Mouse (Mus musculus) kidney, adult 2 months (tissue): Measurements from ENCODE around the gene Fosb. TPM values are rescaled to one million over a fixed set of nuclear protein-coding genes. Genes with fewer than 3 reads are reported as not detected.

Experiments
- DNase-seq: peaks from one replicate; pipeline ENCODE4 v3.0.0; 2021
- H3K27ac ChIP-seq: fragments of 200-500 bp; 2 replicates; pipeline ENCODE4 v1.5.1; 2012; ENCODE audit warnings: low read depth, low read length, control low read depth, inconsistent platforms; ENCODE audit not compliant: insufficient read depth
- H3K27me3 ChIP-seq: fragments of 200-500 bp; replicated peaks from 2 replicates; pipeline ENCODE4 v1.6.1; 2012; ENCODE audit warnings: mild to moderate bottlenecking, moderate library complexity, low read length, inconsistent platforms; ENCODE audit not compliant: control insufficient read depth, insufficient read depth
- H3K36me3 ChIP-seq: fragments of 200-500 bp; 2 replicates; pipeline ENCODE4 v1.6.1; 2012; ENCODE audit warnings: mild to moderate bottlenecking, moderate library complexity, low read length, inconsistent platforms; ENCODE audit not compliant: control insufficient read depth, insufficient read depth
- H3K4me1 ChIP-seq: fragments of 200-500 bp; 2 replicates; pipeline ENCODE4 v1.6.1; 2011; ENCODE audit warnings: low read length; ENCODE audit not compliant: control insufficient read depth, insufficient read depth
- H3K4me3 ChIP-seq: fragments of 200-500 bp; 2 replicates; pipeline ENCODE4 v1.5.1; 2011; ENCODE audit warnings: mild to moderate bottlenecking, low read depth, low read length, control low read depth; ENCODE audit not compliant: insufficient read depth
- CTCF ChIP-seq: fragments of 200-500 bp; conservative IDR thresholded peaks from 2 replicates; pipeline ENCODE4 v1.5.1; 2011; ENCODE audit warnings: low read depth, mild to moderate bottlenecking, control low read depth, low read length, moderate library complexity, mixed read lengths; ENCODE audit not compliant: insufficient read depth, insufficient read length
- POLR2A ChIP-seq: fragments of 200-500 bp; IDR thresholded peaks from one replicate; pipeline ENCODE4 v1.6.1; 2011; ENCODE audit warnings: low read depth, low read length, control low read depth
- whole genome bisulfite sequencing: fragments of 180-500 bp; shearing (Covaris S2); methylation state at CpG from one replicate; pipeline ENCODE4 v1.1.7; 2018; 5-methylcytosine and 5-hydroxymethylcytosine counted together
- polyA plus RNA-seq: library from polyadenylated mRNA; depleted of rRNA; stranded (reverse); fragments of >200 nt; gene quantifications from 2 replicates; pipeline ENCODE4 v1.2.3, GENCODE M21; 2012

Gene Fosb
- polyA plus RNA-seq, 1 experiment, result 0.17 TPM

DNA sequence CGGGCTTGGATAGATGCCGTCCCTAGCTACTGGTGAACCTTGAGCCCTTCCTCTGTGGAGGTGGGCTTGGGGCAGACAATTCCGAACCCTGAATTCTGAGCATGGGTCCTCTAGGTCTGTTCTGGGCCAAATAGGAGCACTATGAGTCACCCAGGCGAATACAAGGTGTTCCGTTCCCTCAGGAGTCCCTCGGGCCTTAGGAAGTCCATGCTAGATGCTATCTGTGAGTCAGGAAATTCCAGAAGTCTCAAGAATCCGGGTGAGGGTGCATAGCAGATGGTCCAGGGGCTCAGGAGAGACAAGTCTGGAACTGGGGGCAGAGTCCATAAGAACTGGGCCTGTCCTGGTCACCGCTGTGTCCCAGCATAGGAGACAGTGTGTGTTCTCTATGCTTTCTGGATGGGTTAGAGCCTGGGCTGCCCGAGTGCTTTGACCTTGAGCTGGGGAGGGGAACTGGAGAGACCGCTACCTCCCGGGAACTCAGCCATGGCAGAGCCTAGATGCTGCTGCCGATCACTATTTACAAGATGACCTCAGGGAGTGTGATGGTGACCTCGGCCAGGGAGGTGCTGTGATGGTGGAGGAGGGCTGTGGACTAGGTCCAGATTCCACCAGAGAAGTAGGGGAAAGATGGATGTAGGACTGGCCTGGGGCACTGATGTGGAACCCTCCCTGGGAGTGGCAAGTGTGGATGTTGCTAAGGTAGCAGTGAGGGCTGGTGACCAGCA lies 39.5 kb upstream of the Fosb start:
- H3K4me3 ChIP-seq, result no peak overlapping the region
- 45% methylated on average over 13 of the region's 13 CpGs for WGBS
- peaks cover 2% of the 10 kb centered on the region; the same call in 1 of the 2 replicates for H3K4me1 ChIP-seq
- peak; percentile 38 for DNase-seq
- H3K36me3 ChIP-seq, result no peaks in the 10 kb centered on the region
- no peak for TF ChIP-seq POLR2A
- TF ChIP-seq CTCF, result no peak
- peak overlapping the region; percentile 48 for H3K27ac ChIP-seq
- no peaks in the 10 kb centered on the region for H3K27me3 ChIP-seq

DNA sequence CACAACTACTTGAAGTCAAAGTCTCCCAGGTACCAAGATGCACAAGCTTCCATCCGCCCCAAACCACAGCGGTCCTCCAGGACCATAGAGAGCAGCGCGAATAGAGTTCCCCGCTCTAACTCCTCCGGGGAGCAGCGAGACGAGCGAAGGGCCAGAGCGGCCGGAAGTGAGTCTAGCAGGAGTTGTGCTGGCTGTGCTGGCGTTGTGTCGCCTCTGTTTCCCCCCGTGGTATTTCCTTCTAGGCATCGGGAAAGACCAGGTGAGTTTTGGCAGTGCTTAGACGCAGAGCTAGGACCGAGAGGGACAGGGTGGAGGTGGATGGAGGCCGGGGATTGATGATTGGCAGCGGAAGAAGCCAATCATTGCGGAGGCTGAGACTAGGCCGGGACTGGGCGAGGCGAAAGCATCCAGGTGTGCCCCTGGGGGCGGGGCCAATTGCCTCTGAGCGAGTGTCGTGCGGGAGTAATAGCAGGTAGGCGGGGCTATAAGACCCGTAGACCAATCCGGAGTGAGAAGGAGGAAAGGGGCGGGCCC lies 35.2 kb upstream of the Fosb start:
- peak; percentile 99 for DNase-seq
- H3K4me3 ChIP-seq, result peak overlapping the region; percentile 79
- peak overlapping the region; percentile 84 for H3K27ac ChIP-seq
- peaks cover 8% of the 10 kb centered on the region; the same call in 1 of the 2 replicates for H3K4me1 ChIP-seq
- no peaks in the 10 kb centered on the region for H3K27me3 ChIP-seq
- under 1% methylated on average over 31 of the region's 31 CpGs for WGBS
- TF ChIP-seq CTCF (no peak), POLR2A (peak; percentile 5)
- no peaks in the 10 kb centered on the region for H3K36me3 ChIP-seq

- Histone ChIP-seq H3K4me1 (peaks cover 8% of the 10 kb centered on the region; the same call in 1 of the 2 replicates), H3K36me3 (no peaks in the 10 kb centered on the region), H3K27ac (peak within 1 kb of the TSS; percentile 84), H3K4me3 (peak within 1 kb of the TSS; percentile 79), H3K27me3 (no peaks in the 10 kb centered on the region)
- TF ChIP-seq POLR2A (no peak), CTCF (no peak)
- DNase-seq, result no peak
- WGBS, result 14% methylated on average over 12 of the region's 12 CpGs
Measured at GRCm38 (mm10) chr7:19344237-19344847, 34.5 kb upstream of the Fosb start, which contains the start of gene Ercc1. Ercc1 (plus strand) TSS chr7:19344778.

- H3K4me3 ChIP-seq, result no peak overlapping the region
- TF ChIP-seq CTCF, result peak; percentile 97
- TF ChIP-seq POLR2A, result no peak
- under 1% methylated on average over 11 of the region's 11 CpGs for WGBS
- H3K36me3 ChIP-seq, result no peaks in the 10 kb centered on the region
- no peak overlapping the region for H3K27ac ChIP-seq
- H3K27me3 ChIP-seq, result no peaks in the 10 kb centered on the region
- peak; percentile 81 for DNase-seq
- peaks cover 8% of the 10 kb centered on the region; the same call in 1 of the 2 replicates for H3K4me1 ChIP-seq
Measured at GRCm38 (mm10) chr7:19343210-19343808, 33.5 kb upstream of the Fosb start.

GRCm38 (mm10) chr7:19342481-19343027 lies 32.7 kb upstream of the Fosb start:
- Histone ChIP-seq H3K36me3 (no peaks in the 10 kb centered on the region), H3K4me1 (peaks cover 8% of the 10 kb centered on the region; the same call in 1 of the 2 replicates), H3K27me3 (no peaks in the 10 kb centered on the region), H3K27ac (no peak overlapping the region), H3K4me3 (peak overlapping the region; percentile 34)
- peak; percentile 91 for TF ChIP-seq CTCF
- TF ChIP-seq POLR2A, result no peak
- under 1% methylated on average over 27 of the region's 27 CpGs for WGBS
- peak; percentile 88 for DNase-seq

DNA sequence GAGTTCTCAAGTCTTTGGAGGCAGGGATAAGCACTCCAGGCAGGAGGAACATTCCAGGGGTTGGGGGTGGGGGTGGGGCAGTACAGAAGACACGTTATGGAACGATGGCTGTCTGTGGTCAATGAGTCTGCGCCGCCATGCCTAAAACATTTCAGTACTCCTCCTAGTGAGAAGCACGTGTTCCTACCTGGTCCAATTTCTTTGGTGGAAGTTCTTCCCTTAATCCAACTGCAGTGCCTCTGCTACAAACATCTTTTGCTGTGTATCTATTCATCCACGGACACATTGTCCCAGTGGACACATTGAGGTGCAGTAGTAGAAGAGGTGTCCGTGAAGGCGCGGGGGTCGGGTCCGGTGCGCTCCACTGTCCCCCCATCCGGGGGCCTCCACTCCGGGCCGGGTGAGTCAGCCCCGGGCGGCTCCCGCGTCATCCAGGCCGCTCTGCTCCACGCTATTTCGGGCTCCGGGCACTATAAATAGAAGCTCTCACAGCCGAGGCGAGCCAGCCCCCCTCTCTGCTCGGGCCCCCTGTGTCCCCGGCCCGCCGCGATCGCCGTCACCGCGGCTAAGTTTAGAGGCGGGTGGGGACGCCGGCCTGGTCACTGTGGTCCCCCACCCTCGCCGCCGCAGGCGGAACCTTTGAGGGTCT lies 32.0 kb upstream of the Fosb start:
- Histone ChIP-seq H3K27me3 (no peaks in the 10 kb centered on the region), H3K4me3 (peak overlapping the region; percentile 34; the same call in 1 of the 2 replicates), H3K4me1 (peaks cover 8% of the 10 kb centered on the region; the same call in 1 of the 2 replicates), H3K27ac (no peak overlapping the region), H3K36me3 (no peaks in the 10 kb centered on the region)
- DNase-seq, result no peak
- TF ChIP-seq POLR2A (no peak), CTCF (no peak)
- 1% methylated on average over 41 of the region's 41 CpGs for WGBS
